Mouse (Mus musculus) cerebellum, adult 2 months (tissue): Measurements from ENCODE around the gene Stmn3. TPM values are rescaled to one million over a fixed set of nuclear protein-coding genes. Genes with fewer than 3 reads are reported as not detected.

Source experiments
- DNase-seq, 2 experiments: peaks; one replicate each; pipeline ENCODE4 v3.0.0; 2021
- H3K27ac ChIP-seq: fragments of 200-500 bp; 2 replicates; pipeline ENCODE4 v1.5.1; 2012; ENCODE audit warnings: low read length, control low read depth, inconsistent platforms; ENCODE audit not compliant: insufficient read depth
- H3K27me3 ChIP-seq: fragments of 200-500 bp; 2 replicates; pipeline ENCODE4 v1.6.1; 2012; ENCODE audit warnings: inconsistent platforms, mild to moderate bottlenecking, low read length, moderate library complexity; ENCODE audit not compliant: control insufficient read depth, insufficient read depth
- H3K4me1 ChIP-seq: fragments of 200-500 bp; 2 replicates; pipeline ENCODE4 v1.6.1; 2011; ENCODE audit warnings: low read length; ENCODE audit not compliant: control insufficient read depth, insufficient read depth
- H3K4me3 ChIP-seq: fragments of 200-500 bp; replicated peaks from 2 replicates; pipeline ENCODE3; 2011; ENCODE audit warnings: mild to moderate bottlenecking, low read depth, low read length, control low read depth; ENCODE audit not compliant: insufficient read depth
- CTCF ChIP-seq: fragments of 200-500 bp; IDR thresholded peaks from 2 replicates; pipeline ENCODE4 v1.5.1; 2011; ENCODE audit warnings: low read depth, mild to moderate bottlenecking, control low read depth, low read length, moderate library complexity, borderline replicate concordance; ENCODE audit not compliant: insufficient read depth
- POLR2A ChIP-seq: fragments of 200-500 bp; IDR thresholded peaks from 2 replicates; pipeline ENCODE4 v1.6.1; 2011; ENCODE audit warnings: low read length, control low read depth, borderline replicate concordance; ENCODE audit not compliant: insufficient read depth
- WGBS: fragments of 180-500 bp; shearing (Covaris S2); methylation state at CpG from one replicate; pipeline ENCODE4 v1.1.7; 2018; 5-methylcytosine and 5-hydroxymethylcytosine counted together
- polyA plus RNA-seq: library from polyadenylated mRNA; depleted of rRNA; stranded (reverse); fragments of >200 nt; gene quantifications from 2 replicates; pipeline ENCODE4 v1.2.3, GENCODE M21; 2012; rRNA removed

Stmn3 gene
- 1,100 TPM in 2 replicates for polyA plus RNA-seq

- peak; percentile 88 to 90 for DNase-seq
- peaks cover 3% of the 10 kb centered on the region; the same call in 1 of the 2 replicates for H3K4me1 ChIP-seq
- 1% methylated on average over 23 of the region's 23 CpGs for WGBS
- TF ChIP-seq POLR2A (peak; percentile 95), CTCF (no peak)
- H3K4me3 ChIP-seq: peak within 1 kb of the TSS; percentile 99
- peak within 1 kb of the TSS; percentile 98 for H3K27ac ChIP-seq
- H3K27me3 ChIP-seq: no peaks in the 10 kb centered on the region
Measured at GRCm38 (mm10) chr2:181314080-181314810, at the start of gene Stmn3. Stmn3 (minus strand) TSS chr2:181314500.

GRCm38 (mm10) chr2:181363946-181364345, 49.6 kb upstream of the Stmn3 start:
- H3K4me1 ChIP-seq: no peaks in the 10 kb centered on the region
- no peak overlapping the region for H3K27ac ChIP-seq
- no peak overlapping the region for H3K4me3 ChIP-seq
- no peaks in the 10 kb centered on the region for H3K27me3 ChIP-seq
- DNase-seq: no peak
- 63% methylated on average over 3 of the region's 3 CpGs for WGBS
- TF ChIP-seq POLR2A (no peak), CTCF (no peak)

GRCm38 (mm10) chr2:181356780-181357179, 42.5 kb upstream of the Stmn3 start:
- TF ChIP-seq POLR2A (no peak), CTCF (no peak)
- Histone ChIP-seq H3K27me3 (no peaks in the 10 kb centered on the region), H3K4me1 (no peaks in the 10 kb centered on the region), H3K27ac (no peak overlapping the region), H3K4me3 (no peak overlapping the region)
- no peak for DNase-seq
- 80% methylated on average over 3 of the region's 3 CpGs for WGBS

GRCm38 (mm10) chr2:181342766-181343165, 28.5 kb upstream of the Stmn3 start:
- no peak for DNase-seq
- peaks cover 13% of the 10 kb centered on the region for H3K4me1 ChIP-seq
- H3K27ac ChIP-seq: no peak overlapping the region
- no peak overlapping the region for H3K4me3 ChIP-seq
- 91% methylated on average over 6 of the region's 6 CpGs for WGBS
- no peaks in the 10 kb centered on the region for H3K27me3 ChIP-seq
- no peak for TF ChIP-seq POLR2A
- no peak for TF ChIP-seq CTCF

GRCm38 (mm10) chr2:181340426-181340825, 26.1 kb upstream of the Stmn3 start:
- Histone ChIP-seq H3K27ac (peak overlapping the region; percentile 46), H3K4me3 (no peak overlapping the region), H3K4me1 (peaks cover 13% of the 10 kb centered on the region), H3K27me3 (no peaks in the 10 kb centered on the region)
- TF ChIP-seq POLR2A: no peak
- DNase-seq: peak; percentile 54 to 72
- 15% methylated on average over 4 of the region's 4 CpGs for WGBS

- WGBS: 61% methylated on average over 3 of the region's 3 CpGs
- Histone ChIP-seq H3K4me1 (no peaks in the 10 kb centered on the region), H3K27me3 (no peaks in the 10 kb centered on the region), H3K4me3 (no peak overlapping the region), H3K27ac (no peak overlapping the region)
- peak; percentile 61; the same call in 1 of the 2 replicates for TF ChIP-seq CTCF
- TF ChIP-seq POLR2A: no peak
- DNase-seq: peak; percentile 64 to 77
Measured at GRCm38 (mm10) chr2:181334023-181334422, 19.7 kb upstream of the Stmn3 start.

- H3K4me1 ChIP-seq: no peaks in the 10 kb centered on the region
- no peaks in the 10 kb centered on the region for H3K27me3 ChIP-seq
- no peak overlapping the region for H3K4me3 ChIP-seq
- no peak overlapping the region for H3K27ac ChIP-seq
- DNase-seq: no peak
- TF ChIP-seq POLR2A (no peak), CTCF (no peak)
Measured at GRCm38 (mm10) chr2:181332542-181332941, 18.2 kb upstream of the Stmn3 start.

- WGBS: 96% methylated on average over 2 of the region's 2 CpGs
- no peak overlapping the region for H3K27ac ChIP-seq
- no peak for DNase-seq
Measured at GRCm38 (mm10) chr2:181326098-181326497, 11.8 kb upstream of the Stmn3 start.

More at GRCm38 (mm10) chr2:181326098-181326497, 11.8 kb upstream of the Stmn3 start:
- Histone ChIP-seq H3K4me1 (no peaks in the 10 kb centered on the region), H3K27me3 (no peaks in the 10 kb centered on the region), H3K4me3 (no peak overlapping the region)
- no peak for TF ChIP-seq CTCF
